Mouse (Mus musculus): ENCODE measurements around the gene Clec2i.
"Not testable (repeated sequence)": the region's sequence is repeated elsewhere in the genome, so short reads cannot be mapped to it uniquely, and the experiment has no call there.

Clec2i gene

GRCm38 (mm10) chr6:128854895-128855294 lies 32.5 kb upstream of the Clec2i start:
- DNase-seq (ENCODE audit: low spot score) = no peak

GRCm38 (mm10) chr6:128855477-128855876 lies 31.9 kb upstream of the Clec2i start:
- no peak for DNase-seq (ENCODE audit: low spot score)

- no peak for DNase-seq (ENCODE audit: low spot score)
Measured at GRCm38 (mm10) chr6:128856250-128856649, 31.1 kb upstream of the Clec2i start.

- no peak for DNase-seq (ENCODE audit: low spot score)
Measured at GRCm38 (mm10) chr6:128857976-128858375, 29.4 kb upstream of the Clec2i start.

GRCm38 (mm10) chr6:128868861-128869260 lies 18.5 kb upstream of the Clec2i start:
- DNase-seq (ENCODE audit: low spot score) = no peak

- DNase-seq (ENCODE audit: low spot score) = no peak
Measured at GRCm38 (mm10) chr6:128871910-128872610, 15.3 kb upstream of the Clec2i start.

GRCm38 (mm10) chr6:128888834-128889233 lies 1.4 kb downstream of the Clec2i start:
- DNase-seq (ENCODE audit: low spot score) = no peak

- no peak for DNase-seq (ENCODE audit: low spot score)
Measured at GRCm38 (mm10) chr6:128890948-128891355, 3.6 kb downstream of the Clec2i start, which contains the start of gene BC035044. TSS of gene BC035044 (minus strand) at chr6:128891126.

GRCm38 (mm10) chr6:128895404-128896001 lies 8.1 kb downstream of the Clec2i start:
- no peak for DNase-seq (ENCODE audit: low spot score)

GRCm38 (mm10) chr6:128900044-128900443 lies 12.7 kb downstream of the Clec2i start:
- no peak for DNase-seq (ENCODE audit: low spot score)

GRCm38 (mm10) chr6:128900796-128901552 lies 13.6 kb downstream of the Clec2i start:
- DNase-seq (ENCODE audit: low spot score) = not testable (repeated sequence)

- DNase-seq (ENCODE audit: low spot score) = no peak
Measured at GRCm38 (mm10) chr6:128913598-128914254, 26.3 kb downstream of the Clec2i start.

GRCm38 (mm10) chr6:128917322-128917721 lies 29.9 kb downstream of the Clec2i start:
- DNase-seq (ENCODE audit: low spot score) = no peak

GRCm38 (mm10) chr6:128933050-128933449 lies 45.7 kb downstream of the Clec2i start:
- no peak for DNase-seq (ENCODE audit: low spot score)

- not testable (repeated sequence) for DNase-seq (ENCODE audit: low spot score)
Measured at GRCm38 (mm10) chr6:128934081-128934480, 46.7 kb downstream of the Clec2i start, which contains the start of gene Clec2g. TSS of gene Clec2g (plus strand) at chr6:128934381.

- not testable (repeated sequence) for DNase-seq (ENCODE audit: low spot score)
Measured at GRCm38 (mm10) chr6:128935889-128936665, 48.7 kb downstream of the Clec2i start.

GRCm38 (mm10) chr6:128941646-128942421 lies 54.4 kb downstream of the Clec2i start:
- no peak for DNase-seq (ENCODE audit: low spot score)

GRCm38 (mm10) chr6:128945564-128945963 lies 58.2 kb downstream of the Clec2i start:
- DNase-seq (ENCODE audit: low spot score) = no peak
